Mouse (Mus musculus) MEL (cell line): ENCODE measurements around the gene Ube2o. TPM values are rescaled to one million over a fixed set of nuclear protein-coding genes. Genes with fewer than 3 reads are reported as not detected.

ENCODE experiments used
- DNase-seq: peaks from one replicate; pipeline ENCODE4 v3.0.0; 2011; ENCODE audit warnings: low read depth, low spot score
- H3K27ac ChIP-seq: 2 replicates; pipeline ENCODE4 v1.5.1; 2012; ENCODE audit warnings: low read depth, mild to moderate bottlenecking, control low read depth, low read length, moderate library complexity; ENCODE audit not compliant: control insufficient read depth
- H3K27me3 ChIP-seq, 2 experiments: fragments of 150-350 bp in 1 of 2; sonication (generic) in 1 of 2; 2 replicates each; pipeline ENCODE4 v1.6.1; 2012; ENCODE audit warnings: low read length in 2 of 2, mild to moderate bottlenecking in 2 of 2, improper control_type of control experiment in 1 of 2, moderate library complexity in 1 of 2; ENCODE audit not compliant: insufficient read depth in 2 of 2, control insufficient read depth in 1 of 2
- H3K36me3 ChIP-seq, 2 experiments: 2 replicates each; pipeline ENCODE4 v1.6.1; 2012 to 2014; ENCODE audit warnings: low read length in 2 of 2, improper control_type of control experiment in 1 of 2, inconsistent platforms in 1 of 2, mild to moderate bottlenecking in 1 of 2; ENCODE audit not compliant: insufficient read depth in 2 of 2, control insufficient read depth in 1 of 2
- H3K4me1 ChIP-seq, 2 experiments: fragments of 150-350 bp in 1 of 2; sonication (generic) in 1 of 2; 2 replicates each; pipeline ENCODE4 v1.6.1; 2012; ENCODE audit warnings: low read length in 2 of 2, improper control_type of control experiment in 1 of 2, mild to moderate bottlenecking in 1 of 2; ENCODE audit not compliant: insufficient read depth in 2 of 2, control insufficient read depth in 1 of 2
- H3K4me3 ChIP-seq, 2 experiments: fragments of 150-350 bp in 1 of 2; sonication (generic) in 1 of 2; 2 replicates each; pipeline ENCODE4 v1.5.1; 2012; ENCODE audit warnings: low read depth in 2 of 2, low read length in 2 of 2, mild to moderate bottlenecking in 2 of 2, moderate library complexity in 2 of 2, control low read depth in 1 of 2, improper control_type of control experiment in 1 of 2; ENCODE audit not compliant: control insufficient read depth in 1 of 2, insufficient read depth in 1 of 2
- H3K79me2 ChIP-seq: 2 replicates; pipeline ENCODE4 v1.6.1; 2012; ENCODE audit warnings: mild to moderate bottlenecking, low read length, moderate library complexity; ENCODE audit not compliant: control insufficient read depth, poor library complexity, insufficient read depth
- H3K9ac ChIP-seq: 2 replicates; pipeline ENCODE4 v1.6.1; 2012; ENCODE audit warnings: low read depth, mild to moderate bottlenecking, control low read depth, low read length, moderate library complexity; ENCODE audit not compliant: control insufficient read depth, poor library complexity, severe bottlenecking
- H3K9me3 ChIP-seq: fragments of 150-350 bp; sonication (generic); replicated peaks from 2 replicates; pipeline ENCODE4 v1.6.1; 2012; ENCODE audit warnings: mild to moderate bottlenecking, low read length, improper control_type of control experiment, moderate library complexity; ENCODE audit not compliant: insufficient read depth
- BHLHE40 ChIP-seq: IDR thresholded peaks from 2 replicates; pipeline ENCODE4 v1.6.1; 2012; ENCODE audit warnings: low read depth, mild to moderate bottlenecking, inconsistent platforms, low read length, improper control_type of control experiment, borderline replicate concordance
- CHD1 ChIP-seq: IDR thresholded peaks from 2 replicates; pipeline ENCODE4 v1.6.1; 2012; ENCODE audit warnings: low read depth, mild to moderate bottlenecking, inconsistent platforms, low read length, improper control_type of control experiment
- CHD2 ChIP-seq: IDR thresholded peaks from 2 replicates; pipeline ENCODE4 v1.6.1; 2011; ENCODE audit warnings: low read length, improper control_type of control experiment
- CTCF ChIP-seq, 3 experiments: IDR thresholded peaks in 2 of 3; conservative IDR thresholded peaks in 1 of 3; 2 replicates each; pipeline ENCODE4 v1.5.1; 2011 to 2012; ENCODE audit warnings: low read length in 3 of 3, low read depth in 2 of 3, mild to moderate bottlenecking in 2 of 3, improper control_type of control experiment in 1 of 3, inconsistent platforms in 1 of 3, mixed read lengths in 1 of 3, moderate library complexity in 1 of 3; ENCODE audit not compliant: control insufficient read depth in 1 of 3, insufficient read depth in 1 of 3, poor library complexity in 1 of 3, severe bottlenecking in 1 of 3
- ELF1 ChIP-seq: IDR thresholded peaks from 2 replicates; pipeline ENCODE4 v1.6.1; 2014; ENCODE audit warnings: low read depth, mild to moderate bottlenecking, inconsistent platforms, low read length, improper control_type of control experiment, moderate library complexity
- EP300 ChIP-seq, 2 experiments: IDR thresholded peaks; 2 replicates each; pipeline ENCODE4 v1.6.1; 2011; ENCODE audit warnings: improper control_type of control experiment in 2 of 2, low read length in 2 of 2, low read depth in 1 of 2, mild to moderate bottlenecking in 1 of 2
- GABPA ChIP-seq: IDR thresholded peaks from 2 replicates; pipeline ENCODE4 v1.6.1; 2012; ENCODE audit warnings: low read depth, mild to moderate bottlenecking, inconsistent platforms, low read length, improper control_type of control experiment, moderate library complexity
- GATA1 ChIP-seq: IDR thresholded peaks from 2 replicates; pipeline ENCODE4 v1.6.1; 2011; ENCODE audit warnings: low read depth, low read length, improper control_type of control experiment
- HCFC1 ChIP-seq: IDR thresholded peaks from 2 replicates; pipeline ENCODE4 v1.6.1; 2012; ENCODE audit warnings: low read depth, mild to moderate bottlenecking, inconsistent platforms, low read length, improper control_type of control experiment, moderate library complexity
- KAT2A ChIP-seq: conservative IDR thresholded peaks from 2 replicates; pipeline ENCODE4 v1.6.1; 2012; ENCODE audit warnings: low read depth, low read length, improper control_type of control experiment, inconsistent platforms
- MAFK ChIP-seq: IDR thresholded peaks from 2 replicates; pipeline ENCODE4 v1.6.1; 2011; ENCODE audit warnings: low read depth, mild to moderate bottlenecking, low read length, improper control_type of control experiment, borderline replicate concordance
- MAX ChIP-seq: IDR thresholded peaks from 2 replicates; pipeline ENCODE4 v1.6.1; 2011; ENCODE audit warnings: low read length, improper control_type of control experiment
- MAZ ChIP-seq: IDR thresholded peaks from 2 replicates; pipeline ENCODE4 v1.6.1; 2012; ENCODE audit warnings: low read depth, mild to moderate bottlenecking, inconsistent platforms, low read length, improper control_type of control experiment
- MEF2A ChIP-seq: IDR thresholded peaks from 2 replicates; pipeline ENCODE4 v1.6.1; 2014; ENCODE audit warnings: low read depth, mild to moderate bottlenecking, inconsistent platforms, low read length, improper control_type of control experiment; ENCODE audit not compliant: poor library complexity, insufficient replicate concordance, severe bottlenecking; ENCODE audit errors: extremely low read depth
- MXI1 ChIP-seq: IDR thresholded peaks from 2 replicates; pipeline ENCODE4 v1.6.1; 2011; ENCODE audit warnings: mild to moderate bottlenecking, low read depth, low read length, improper control_type of control experiment
- MYB ChIP-seq: IDR thresholded peaks from 2 replicates; pipeline ENCODE4 v1.6.1; 2011; ENCODE audit warnings: mild to moderate bottlenecking, low read depth, low read length, improper control_type of control experiment
- MYC ChIP-seq: IDR thresholded peaks from 2 replicates; pipeline ENCODE4 v1.6.1; 2011; ENCODE audit warnings: low read depth, mild to moderate bottlenecking, low read length, improper control_type of control experiment, moderate library complexity
- NRF1 ChIP-seq: IDR thresholded peaks from 2 replicates; pipeline ENCODE4 v1.6.1; 2014; ENCODE audit warnings: low read depth, mild to moderate bottlenecking, inconsistent platforms, low read length, improper control_type of control experiment, moderate library complexity; ENCODE audit not compliant: poor library complexity, insufficient read depth, severe bottlenecking
- POLR2A ChIP-seq, 2 experiments: IDR thresholded peaks; 2 replicates each; pipeline ENCODE4 v1.6.1; 2011 to 2012; ENCODE audit warnings: low read length in 2 of 2, mild to moderate bottlenecking in 2 of 2, control low read depth in 1 of 2, improper control_type of control experiment in 1 of 2, low read depth in 1 of 2, moderate library complexity in 1 of 2; ENCODE audit not compliant: control insufficient read depth in 1 of 2, insufficient read depth in 1 of 2, poor library complexity in 1 of 2
- POLR2AphosphoS2 ChIP-seq: IDR thresholded peaks from 2 replicates; pipeline ENCODE4 v1.6.1; 2011; ENCODE audit warnings: low read length, improper control_type of control experiment
- RAD21 ChIP-seq: IDR thresholded peaks from 2 replicates; pipeline ENCODE4 v1.6.1; 2011; ENCODE audit warnings: mild to moderate bottlenecking, low read depth, low read length, improper control_type of control experiment
- RCOR1 ChIP-seq: IDR thresholded peaks from 2 replicates; pipeline ENCODE4 v1.6.1; 2012; ENCODE audit warnings: low read depth, mild to moderate bottlenecking, inconsistent platforms, low read length, improper control_type of control experiment
- SIN3A ChIP-seq: IDR thresholded peaks from 2 replicates; pipeline ENCODE4 v1.6.1; 2012; ENCODE audit warnings: low read length, improper control_type of control experiment, inconsistent platforms
- SMC3 ChIP-seq: IDR thresholded peaks from 2 replicates; pipeline ENCODE4 v1.6.1; 2011; ENCODE audit warnings: low read depth, low read length, improper control_type of control experiment
- TCF12 ChIP-seq: IDR thresholded peaks from 2 replicates; pipeline ENCODE4 v1.6.1; 2014; ENCODE audit warnings: low read depth, mild to moderate bottlenecking, inconsistent platforms, low read length, improper control_type of control experiment, moderate library complexity
- USF1 ChIP-seq: IDR thresholded peaks from 2 replicates; pipeline ENCODE4 v1.6.1; 2014; ENCODE audit warnings: low read depth, mild to moderate bottlenecking, inconsistent platforms, low read length, improper control_type of control experiment, moderate library complexity
- ZC3H11A ChIP-seq: IDR thresholded peaks from 2 replicates; pipeline ENCODE4 v1.6.1; 2012; ENCODE audit warnings: low read depth, mild to moderate bottlenecking, inconsistent platforms, low read length, improper control_type of control experiment
- ZKSCAN1 ChIP-seq: IDR thresholded peaks from 2 replicates; pipeline ENCODE4 v1.6.1; 2012; ENCODE audit warnings: low read depth, mild to moderate bottlenecking, inconsistent platforms, low read length, improper control_type of control experiment, moderate library complexity
- ZMIZ1 ChIP-seq: IDR thresholded peaks from 2 replicates; pipeline ENCODE4 v1.6.1; 2012; ENCODE audit warnings: low read depth, mild to moderate bottlenecking, inconsistent platforms, low read length, improper control_type of control experiment, moderate library complexity
- ZNF384 ChIP-seq: IDR thresholded peaks from 2 replicates; pipeline ENCODE4 v1.6.1; 2012; ENCODE audit warnings: low read depth, mild to moderate bottlenecking, inconsistent platforms, low read length, improper control_type of control experiment
- polyA plus RNA-seq, 2 experiments: library from polyadenylated mRNA; stranded (reverse) in 1 of 2; unstranded in 1 of 2; fragments of >175 nt in 1 of 2; fragments of >200 nt in 1 of 2; gene quantifications; 2 replicates each; pipeline versions ENCODE4 v1.2.1 to v1.2.4; 2012; ENCODE audit warnings: low replicate concordance in 2 of 2, low read depth in 1 of 2; ENCODE audit not compliant: insufficient read length in 2 of 2, insufficient read depth in 1 of 2, missing spikeins in 1 of 2
- total RNA-seq: library from RNA; depleted of rRNA; stranded (reverse); fragments of 300-350 nt; gene quantifications from 2 replicates; pipeline ENCODE4 v1.2.3, GENCODE M21; 2012

The Ube2o gene
- total and polyA plus RNA-seq, 3 experiments, result 22.9 to 42.8 TPM; not detected in 1

GRCm38 (mm10) chr11:116497313-116497712 lies 83.9 kb downstream of the Ube2o start (continued):
- peak; percentile 31; the same call in 1 of the 2 replicates for TF ChIP-seq USF1
- TF ChIP-seq ZNF384, result peak; percentile 96
- TF ChIP-seq MAX, result peak; percentile 68; the same call in 1 of the 2 replicates
- TF ChIP-seq KAT2A, result peak; percentile 44
- TF ChIP-seq SMC3, result peak; percentile 7; the same call in 1 of the 2 replicates
- no peak for TF ChIP-seq CTCF (IDR thresholded peaks at IDR 0.05 in 2 of 3, conservative IDR thresholded peaks at IDR 0.05 in 1 of 3; ENCODE audit: control insufficient read depth in 1 of 3, insufficient read depth in 1 of 3, low read depth in 2 of 3, low read length in 3 of 3, poor library complexity in 1 of 3, severe bottlenecking in 1 of 3)
- peak; percentile 69; the same call in 1 of the 2 replicates for TF ChIP-seq BHLHE40
- peak; percentile 94 for TF ChIP-seq SIN3A
- peak; percentile 69; the same call in 1 of the 2 replicates for TF ChIP-seq MXI1
- peak; percentile 39; the same call in 1 of the 2 replicates for TF ChIP-seq CHD2
- peak; percentile 88 for TF ChIP-seq MAZ
- peak; percentile 93 to 94 for TF ChIP-seq EP300 (IDR thresholded peaks at IDR 0.05; ENCODE audit: low read depth in 1 of 2, low read length in 2 of 2)

- H3K79me2 ChIP-seq, result peaks cover 8% of the 10 kb centered on the region
- peak overlapping the region; percentile 95 for H3K27ac ChIP-seq
- peak overlapping the region; percentile 60 for H3K9ac ChIP-seq
- H3K4me1 ChIP-seq, result peaks cover 13 to 42% of the 10 kb centered on the region in 2 experiments
- DNase-seq, result peak; percentile 95
- H3K36me3 ChIP-seq, result peaks cover 0 to 23% of the 10 kb centered on the region in 2 experiments; a peak in 2 of 4 replicates
- H3K4me3 ChIP-seq, result peak overlapping the region; percentile 52 to 54
- no peaks in the 10 kb centered on the region for H3K27me3 ChIP-seq
- H3K9me3 ChIP-seq, result no peaks in the 10 kb centered on the region
- 0 out of 2 replicates have a peak, but pooled peaks have one; percentile 23 for TF ChIP-seq NRF1
- peak; percentile 69; the same call in 1 of the 2 replicates for TF ChIP-seq MAFK
- TF ChIP-seq ELF1, result peak; percentile 61
- peak; percentile 73 for TF ChIP-seq USF1
- peak; percentile 90; the same call in 1 of the 2 replicates for TF ChIP-seq MAZ
- TF ChIP-seq RAD21, result no peak
- peak; percentile 68; the same call in 1 of the 2 replicates for TF ChIP-seq BHLHE40
- TF ChIP-seq MXI1, result peak; percentile 95
- TF ChIP-seq ZMIZ1, result peak; percentile 81
- TF ChIP-seq EP300 (IDR thresholded peaks at IDR 0.05; ENCODE audit: low read depth in 1 of 2, low read length in 2 of 2), result peak; percentile 72 to 78
- TF ChIP-seq GABPA, result peak; percentile 57; the same call in 1 of the 2 replicates
- peak; percentile 40 for TF ChIP-seq ZNF384
- TF ChIP-seq MAX, result peak; percentile 85
- TF ChIP-seq CHD2, result peak; percentile 47; the same call in 1 of the 2 replicates
- TF ChIP-seq MEF2A, result 0 out of 2 replicates have a peak, but pooled peaks have one; percentile 6
- peak; percentile 73; the same call in 1 of the 2 replicates for TF ChIP-seq CHD1
- TF ChIP-seq HCFC1, result peak; percentile 68
- peak in 1 of 2 experiments; percentile 62; a peak in 2 of 4 replicates for TF ChIP-seq POLR2A (IDR thresholded peaks at IDR 0.05; ENCODE audit: control insufficient read depth in 1 of 2, insufficient read depth in 1 of 2, low read depth in 1 of 2, low read length in 2 of 2, poor library complexity in 1 of 2)
- peak; percentile 95 for TF ChIP-seq SIN3A
- TF ChIP-seq ZKSCAN1, result peak; percentile 61; the same call in 1 of the 2 replicates
- TF ChIP-seq RCOR1, result peak; percentile 94
- no peak for TF ChIP-seq ZC3H11A
- peak; percentile 79 for TF ChIP-seq TCF12
- TF ChIP-seq POLR2AphosphoS2, result peak; percentile 72
- TF ChIP-seq MYC, result peak; percentile 64; the same call in 1 of the 2 replicates
- TF ChIP-seq MYB, result peak; percentile 72
- peak; percentile 19; the same call in 1 of the 2 replicates for TF ChIP-seq GATA1
Observed at GRCm38 (mm10) chr11:116494474-116495174, 86.6 kb downstream of the Ube2o start.
